Mouse (Mus musculus) lung, postnatal 14 days (tissue): ENCODE data around the gene Dmrt3.

Source experiments
- DNase-seq: peaks from one replicate; pipeline ENCODE4 v3.0.0; 2021

Gene Dmrt3

GRCm38 (mm10) chr19:25622291-25623251 lies 12.5 kb downstream of the Dmrt3 start:
- DNase-seq: peak; percentile 74

GRCm38 (mm10) chr19:25628490-25628889 lies 18.4 kb downstream of the Dmrt3 start:
- peak; percentile 78 for DNase-seq

- no peak for DNase-seq
Measured at GRCm38 (mm10) chr19:25635119-25635518, 25.0 kb downstream of the Dmrt3 start.

GRCm38 (mm10) chr19:25635622-25636244 lies 25.6 kb downstream of the Dmrt3 start:
- DNase-seq: peak; percentile 75

GRCm38 (mm10) chr19:25638766-25639361 lies 28.8 kb downstream of the Dmrt3 start:
- DNase-seq: no peak

- no peak for DNase-seq
Measured at GRCm38 (mm10) chr19:25641786-25642185, 31.7 kb downstream of the Dmrt3 start.

- DNase-seq: no peak
Measured at GRCm38 (mm10) chr19:25647136-25647535, 37.0 kb downstream of the Dmrt3 start.

- DNase-seq: no peak
Measured at GRCm38 (mm10) chr19:25648701-25649100, 38.6 kb downstream of the Dmrt3 start.

- DNase-seq: no peak
Measured at GRCm38 (mm10) chr19:25650474-25650873, 40.4 kb downstream of the Dmrt3 start.

GRCm38 (mm10) chr19:25652560-25652959 lies 42.5 kb downstream of the Dmrt3 start:
- DNase-seq: no peak

- DNase-seq: no peak
Measured at GRCm38 (mm10) chr19:25654034-25654749, 44.1 kb downstream of the Dmrt3 start.

- no peak for DNase-seq
Measured at GRCm38 (mm10) chr19:25665486-25666339, 55.6 kb downstream of the Dmrt3 start.

GRCm38 (mm10) chr19:25667836-25668235 lies 57.7 kb downstream of the Dmrt3 start:
- no peak for DNase-seq

- DNase-seq: no peak
Measured at GRCm38 (mm10) chr19:25669593-25670248, 59.6 kb downstream of the Dmrt3 start.

- DNase-seq: no peak
Measured at GRCm38 (mm10) chr19:25670571-25671285, 60.6 kb downstream of the Dmrt3 start.

GRCm38 (mm10) chr19:25671681-25672080 lies 61.6 kb downstream of the Dmrt3 start:
- no peak for DNase-seq

- peak; percentile 47 for DNase-seq
Measured at GRCm38 (mm10) chr19:25672101-25672950, 62.2 kb downstream of the Dmrt3 start, which contains the start of gene Dmrt2. Gene Dmrt2, plus strand, starts transcription at chr19:25672411.
